Mouse (Mus musculus): ENCODE measurements at regions not wholly inside any gene's neighbourhood (a gene's known extent, or its start where the extent isn't known, plus 50 kb on each side); places are given as distances from the start of the nearest gene placed in this dataset.

DNA sequence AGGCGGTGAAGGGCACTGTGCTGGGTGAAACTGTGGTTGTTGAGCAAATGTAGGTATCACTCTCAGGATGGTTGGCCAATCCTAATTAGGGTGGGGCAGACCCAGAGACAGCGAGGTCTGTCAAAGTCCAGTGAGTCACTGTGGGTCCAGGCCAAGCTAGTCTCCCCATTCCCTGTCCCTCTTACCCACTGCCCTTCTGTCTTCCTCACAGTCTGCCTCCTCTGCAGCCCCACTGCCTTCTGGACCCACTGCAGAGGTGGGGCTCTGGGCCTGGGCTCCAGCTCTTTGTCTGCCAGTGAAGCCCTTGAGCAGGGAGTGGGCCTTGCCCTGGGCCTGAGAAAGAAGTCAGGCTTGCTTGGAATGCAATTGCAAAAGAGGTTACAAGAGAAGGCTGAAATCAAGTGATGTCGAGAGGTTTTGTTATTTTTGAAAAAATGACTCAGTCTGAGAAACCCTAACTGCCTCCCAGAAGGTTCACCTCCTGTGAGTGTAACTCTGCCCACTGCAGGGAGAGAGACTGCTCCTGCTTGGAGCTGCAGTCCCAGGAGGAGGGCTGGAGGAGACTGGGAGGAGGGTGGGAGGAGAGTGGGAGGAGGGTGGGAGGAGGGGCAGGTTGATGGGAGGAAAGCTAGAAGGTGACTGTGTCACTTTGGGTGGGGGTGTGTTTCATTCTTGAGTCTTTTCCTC lies 193.3 kb downstream of the 4933412E24Rik start:
- TF ChIP-seq CEBPB (IDR thresholded peaks at IDR 0.05; ENCODE audit: insufficient read depth, poor library complexity, severe bottlenecking) (peak; percentile 97), REST (IDR thresholded peaks at IDR 0.05; ENCODE audit: insufficient read depth, insufficient read length) (no peak), POLR2A (IDR thresholded peaks at IDR 0.05; ENCODE audit: insufficient read length, low read depth) (peak; percentile 7)
- H3K36me3 ChIP-seq (ENCODE audit: control insufficient read depth, insufficient read depth): no peaks in the 10 kb centered on the region
- H3K79me2 ChIP-seq (ENCODE audit: control insufficient read depth, insufficient read depth): no peaks in the 10 kb centered on the region
- no peak overlapping the region for H3K4me3 ChIP-seq
- no peak overlapping the region for H3ac ChIP-seq (ENCODE audit: control insufficient read depth, insufficient read length)
- H3K4me2 ChIP-seq (ENCODE audit: low read depth): peak overlapping the region; percentile 58
- H3K27me3 ChIP-seq (ENCODE audit: control insufficient read depth, insufficient read depth, insufficient read length): no peaks in the 10 kb centered on the region

DNA sequence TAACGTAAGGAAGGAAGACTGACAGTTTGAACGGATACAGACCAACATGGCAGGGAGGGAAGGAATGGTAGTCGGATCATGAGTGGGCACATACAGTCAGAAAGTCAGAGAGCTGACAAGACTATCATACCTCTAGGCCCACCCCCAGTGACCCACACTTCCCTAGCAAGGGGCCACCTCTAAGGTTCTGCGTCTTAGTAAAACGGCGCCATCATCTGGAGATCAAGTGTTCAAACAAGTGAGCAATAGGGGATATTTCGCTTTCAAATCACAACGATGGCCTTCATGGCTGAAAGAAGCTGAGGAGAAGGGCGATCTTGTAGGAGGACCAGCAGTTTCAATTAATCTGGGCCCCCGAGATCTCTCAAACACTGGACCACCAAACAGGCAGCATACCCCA lies 196.1 kb downstream of the 4933412E24Rik start:
- H3K4me3 ChIP-seq: no peak overlapping the region
- no peaks in the 10 kb centered on the region for H3K27me3 ChIP-seq (ENCODE audit: control insufficient read depth, insufficient read depth, insufficient read length)
- H3K79me2 ChIP-seq (ENCODE audit: control insufficient read depth, insufficient read depth): no peaks in the 10 kb centered on the region
- H3K36me3 ChIP-seq (ENCODE audit: control insufficient read depth, insufficient read depth): no peaks in the 10 kb centered on the region
- TF ChIP-seq E2F4 (IDR thresholded peaks at IDR 0.05; ENCODE audit: insufficient read depth): no peak
- TF ChIP-seq SRF (IDR thresholded peaks at IDR 0.05; ENCODE audit: control insufficient read depth, insufficient read length, low read depth): no peak
- TF ChIP-seq MYOG (IDR thresholded peaks at IDR 0.05; ENCODE audit: control insufficient read depth in 1 of 3, insufficient read depth in 1 of 3, insufficient read length in 2 of 3, low read depth in 2 of 3): no peak
- TF ChIP-seq POLR2A (IDR thresholded peaks at IDR 0.05; ENCODE audit: insufficient read length, low read depth): no peak
- no peak for TF ChIP-seq MAX (IDR thresholded peaks at IDR 0.05; ENCODE audit: low read depth)
- TF ChIP-seq USF1 (IDR thresholded peaks at IDR 0.05; ENCODE audit: low read depth): no peak
- no peak for TF ChIP-seq TCF3 (IDR thresholded peaks at IDR 0.05; ENCODE audit: insufficient read length, low read depth)
- no peak overlapping the region for H3K4me2 ChIP-seq (ENCODE audit: low read depth)
- no peak overlapping the region for H3ac ChIP-seq (ENCODE audit: control insufficient read depth, insufficient read length)

DNA sequence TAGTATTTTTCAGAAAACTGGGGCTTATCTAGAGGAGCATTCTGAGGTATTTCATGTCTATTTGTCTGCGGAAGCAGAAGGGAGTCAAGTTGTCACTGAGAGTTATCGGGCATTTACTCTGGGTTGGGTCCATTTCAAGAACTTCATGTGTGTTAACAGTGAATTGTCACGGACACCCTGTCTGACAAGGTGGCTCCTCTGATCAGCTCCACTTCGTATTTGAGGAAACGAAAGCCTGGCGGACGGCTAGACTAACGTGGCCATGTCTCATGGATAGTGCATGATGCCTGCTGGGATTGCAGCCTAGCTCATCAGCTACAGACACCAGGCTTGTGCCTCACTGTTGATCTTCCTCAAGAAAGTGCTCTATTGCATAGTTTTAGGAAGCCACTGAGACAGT lies 200.4 kb downstream of the 4933412E24Rik start:
- Histone ChIP-seq H3K4me3 (no peak overlapping the region), H3K79me2 (ENCODE audit: control insufficient read depth, insufficient read depth) (no peaks in the 10 kb centered on the region), H3ac (ENCODE audit: control insufficient read depth, insufficient read length) (no peak overlapping the region), H3K27me3 (ENCODE audit: control insufficient read depth, insufficient read depth, insufficient read length) (no peaks in the 10 kb centered on the region), H3K4me2 (ENCODE audit: low read depth) (no peak overlapping the region), H3K36me3 (ENCODE audit: control insufficient read depth, insufficient read depth) (no peaks in the 10 kb centered on the region)
- TF ChIP-seq REST (IDR thresholded peaks at IDR 0.05; ENCODE audit: insufficient read depth, insufficient read length): no peak
- no peak for TF ChIP-seq SRF (IDR thresholded peaks at IDR 0.05; ENCODE audit: control insufficient read depth, insufficient read length, low read depth)
- TF ChIP-seq TCF3 (IDR thresholded peaks at IDR 0.05; ENCODE audit: insufficient read length, low read depth): no peak
- TF ChIP-seq TCF12 (IDR thresholded peaks at IDR 0.05; ENCODE audit: insufficient read depth, poor library complexity, severe bottlenecking): no peak
- TF ChIP-seq CEBPB (IDR thresholded peaks at IDR 0.05; ENCODE audit: insufficient read depth, poor library complexity, severe bottlenecking): no peak
- TF ChIP-seq POLR2AphosphoS2 (IDR thresholded peaks at IDR 0.05; ENCODE audit: insufficient read length, low read depth): no peak
- TF ChIP-seq USF1 (IDR thresholded peaks at IDR 0.05; ENCODE audit: low read depth): no peak
- TF ChIP-seq MAX (IDR thresholded peaks at IDR 0.05; ENCODE audit: low read depth): no peak
- TF ChIP-seq MYOG (IDR thresholded peaks at IDR 0.05; ENCODE audit: control insufficient read depth in 1 of 3, insufficient read depth in 1 of 3, insufficient read length in 2 of 3, low read depth in 2 of 3): no peak
- TF ChIP-seq MYOD1 (IDR thresholded peaks at IDR 0.05; ENCODE audit: control insufficient read depth in 1 of 3, insufficient read length in 2 of 3, low read depth in 2 of 3): no peak
- no peak for TF ChIP-seq E2F4 (IDR thresholded peaks at IDR 0.05; ENCODE audit: insufficient read depth)
- no peak for TF ChIP-seq POLR2A (IDR thresholded peaks at IDR 0.05; ENCODE audit: insufficient read length, low read depth)

DNA sequence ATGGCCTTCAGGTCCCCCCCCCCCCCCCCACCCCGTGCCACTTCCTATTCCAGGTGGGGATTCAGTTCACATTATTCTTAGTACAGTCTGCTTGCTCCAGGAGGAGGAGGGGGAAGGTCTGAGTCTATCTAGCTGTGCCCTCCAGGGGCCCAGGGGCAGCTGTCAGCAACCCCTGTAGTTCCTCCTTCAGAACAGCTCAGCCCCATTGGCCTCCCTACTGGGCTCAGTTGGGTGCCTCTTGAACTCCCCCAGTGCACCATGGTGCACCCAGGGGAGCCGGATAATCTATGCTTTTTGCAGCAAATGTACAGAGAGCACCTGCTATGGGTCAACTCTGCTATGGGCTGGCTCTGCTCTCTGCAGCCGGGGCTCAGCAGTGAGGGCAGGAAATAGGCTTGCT lies 204.8 kb downstream of the 4933412E24Rik start:
- no peaks in the 10 kb centered on the region for H3K27me3 ChIP-seq (ENCODE audit: control insufficient read depth, insufficient read depth, insufficient read length)
- no peak for TF ChIP-seq MYOG (IDR thresholded peaks at IDR 0.05; ENCODE audit: control insufficient read depth in 1 of 3, insufficient read depth in 1 of 3, insufficient read length in 2 of 3, low read depth in 2 of 3)
- no peak for TF ChIP-seq MYOD1 (IDR thresholded peaks at IDR 0.05; ENCODE audit: control insufficient read depth in 1 of 3, insufficient read length in 2 of 3, low read depth in 2 of 3)
- TF ChIP-seq POLR2A (IDR thresholded peaks at IDR 0.05; ENCODE audit: insufficient read length, low read depth): no peak
- H3K4me3 ChIP-seq: no peak overlapping the region
- H3K36me3 ChIP-seq (ENCODE audit: control insufficient read depth, insufficient read depth): no peaks in the 10 kb centered on the region
- H3ac ChIP-seq (ENCODE audit: control insufficient read depth, insufficient read length): no peak overlapping the region
- H3K4me2 ChIP-seq (ENCODE audit: low read depth): no peak overlapping the region
- H3K79me2 ChIP-seq (ENCODE audit: control insufficient read depth, insufficient read depth): no peaks in the 10 kb centered on the region

DNA sequence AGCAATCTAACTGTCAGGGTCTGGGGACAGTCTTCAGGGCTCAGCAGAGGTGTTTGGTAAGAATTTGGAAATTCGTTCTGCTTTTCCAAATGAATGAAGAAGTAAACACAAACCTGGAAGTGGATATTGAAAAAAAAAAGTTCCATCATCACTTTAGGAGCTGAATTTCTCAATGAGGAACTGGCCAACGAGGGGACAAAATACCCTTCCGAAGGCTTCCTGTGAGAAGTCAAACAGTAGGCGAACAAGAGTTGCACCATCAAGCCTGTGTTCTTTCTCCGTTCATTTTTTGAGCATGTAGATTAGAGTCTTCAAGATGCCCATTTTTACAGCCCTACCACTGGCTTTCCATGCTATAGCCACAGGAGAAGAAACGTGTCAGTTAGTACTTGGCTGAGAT lies 207.1 kb downstream of the 4933412E24Rik start:
- Histone ChIP-seq H3K27me3 (ENCODE audit: control insufficient read depth, insufficient read depth, insufficient read length) (no peaks in the 10 kb centered on the region), H3ac (ENCODE audit: control insufficient read depth, insufficient read length) (no peak overlapping the region), H3K36me3 (ENCODE audit: control insufficient read depth, insufficient read depth) (no peaks in the 10 kb centered on the region), H3K4me2 (ENCODE audit: low read depth) (no peak overlapping the region), H3K79me2 (ENCODE audit: control insufficient read depth, insufficient read depth) (no peaks in the 10 kb centered on the region), H3K4me3 (no peak overlapping the region)
- no peak for TF ChIP-seq TCF3 (IDR thresholded peaks at IDR 0.05; ENCODE audit: insufficient read length, low read depth)
- TF ChIP-seq POLR2A (IDR thresholded peaks at IDR 0.05; ENCODE audit: insufficient read length, low read depth): no peak
- TF ChIP-seq CEBPB (IDR thresholded peaks at IDR 0.05; ENCODE audit: insufficient read depth, poor library complexity, severe bottlenecking): no peak
- TF ChIP-seq MYOG (IDR thresholded peaks at IDR 0.05; ENCODE audit: control insufficient read depth in 1 of 3, insufficient read depth in 1 of 3, insufficient read length in 2 of 3, low read depth in 2 of 3): no peak
- no peak for TF ChIP-seq REST (IDR thresholded peaks at IDR 0.05; ENCODE audit: insufficient read depth, insufficient read length)
- no peak for TF ChIP-seq MAX (IDR thresholded peaks at IDR 0.05; ENCODE audit: low read depth)
- no peak for TF ChIP-seq POLR2AphosphoS2 (IDR thresholded peaks at IDR 0.05; ENCODE audit: insufficient read length, low read depth)
- TF ChIP-seq MYOD1 (IDR thresholded peaks at IDR 0.05; ENCODE audit: control insufficient read depth in 1 of 3, insufficient read length in 2 of 3, low read depth in 2 of 3): no peak
- no peak for TF ChIP-seq SRF (IDR thresholded peaks at IDR 0.05; ENCODE audit: control insufficient read depth, insufficient read length, low read depth)
- no peak for TF ChIP-seq TCF12 (IDR thresholded peaks at IDR 0.05; ENCODE audit: insufficient read depth, poor library complexity, severe bottlenecking)
- TF ChIP-seq USF1 (IDR thresholded peaks at IDR 0.05; ENCODE audit: low read depth): no peak

Data from myocyte (in vitro differentiated cells).